Mouse (Mus musculus) spleen, adult 2 months (tissue): ENCODE measurements around the gene Anks4b. TPM values are rescaled to one million over a fixed set of nuclear protein-coding genes. Genes with fewer than 3 reads are reported as not detected.
A peak's percentile ranks its signal among the peaks of the same experiment; 100 is the strongest.

ENCODE experiments used
- DNase-seq, 2 experiments: peaks; one replicate each; pipeline versions ENCODE4 v3.0.0 to v3.0.0-alpha.2; 2012 to 2021; ENCODE audit warnings: low spot score in 2 of 2, low read depth in 1 of 2
- H3K27ac ChIP-seq: fragments of 200-500 bp; 2 replicates; pipeline ENCODE4 v1.5.1; 2012; ENCODE audit warnings: low read length, inconsistent platforms; ENCODE audit not compliant: insufficient read depth
- H3K27me3 ChIP-seq: fragments of 200-500 bp; 2 replicates; pipeline ENCODE4 v1.6.1; 2012; ENCODE audit warnings: mild to moderate bottlenecking, moderate library complexity, low read length, inconsistent platforms; ENCODE audit not compliant: control insufficient read depth, insufficient read depth
- H3K36me3 ChIP-seq: fragments of 200-500 bp; 2 replicates; pipeline ENCODE4 v1.6.1; 2012; ENCODE audit warnings: mild to moderate bottlenecking, low read length, inconsistent platforms; ENCODE audit not compliant: control insufficient read depth, insufficient read depth
- H3K4me1 ChIP-seq: fragments of 200-500 bp; 2 replicates; pipeline ENCODE4 v1.6.1; 2011; ENCODE audit warnings: inconsistent platforms; ENCODE audit not compliant: control insufficient read depth, insufficient read depth, insufficient read length
- H3K4me3 ChIP-seq: fragments of 200-500 bp; 2 replicates; pipeline ENCODE4 v1.5.1; 2011; ENCODE audit warnings: mild to moderate bottlenecking, inconsistent platforms; ENCODE audit not compliant: insufficient read depth, insufficient read length; ENCODE audit errors: extremely low read depth
- CTCF ChIP-seq: fragments of 200-500 bp; IDR thresholded peaks from 2 replicates; pipeline ENCODE4 v1.5.1; 2011; ENCODE audit warnings: mild to moderate bottlenecking, inconsistent platforms; ENCODE audit not compliant: insufficient read depth, insufficient read length, insufficient replicate concordance; ENCODE audit errors: extremely low read depth
- POLR2A ChIP-seq: fragments of 200-500 bp; IDR thresholded peaks from 2 replicates; pipeline ENCODE4 v1.6.1; 2011; ENCODE audit warnings: low read depth, low read length, inconsistent platforms
- WGBS: fragments of 180-500 bp; shearing (Covaris S2); methylation state at CpG from one replicate; pipeline ENCODE4 v1.1.7; 2018; 5-methylcytosine and 5-hydroxymethylcytosine counted together
- polyA plus RNA-seq: library from polyadenylated mRNA; depleted of rRNA; stranded (reverse); fragments of >200 nt; gene quantifications from 2 replicates; pipeline ENCODE4 v1.2.3, GENCODE M21; 2012; rRNA removed

The Anks4b gene
- polyA plus RNA-seq, 1 experiment, result not detected

DNA sequence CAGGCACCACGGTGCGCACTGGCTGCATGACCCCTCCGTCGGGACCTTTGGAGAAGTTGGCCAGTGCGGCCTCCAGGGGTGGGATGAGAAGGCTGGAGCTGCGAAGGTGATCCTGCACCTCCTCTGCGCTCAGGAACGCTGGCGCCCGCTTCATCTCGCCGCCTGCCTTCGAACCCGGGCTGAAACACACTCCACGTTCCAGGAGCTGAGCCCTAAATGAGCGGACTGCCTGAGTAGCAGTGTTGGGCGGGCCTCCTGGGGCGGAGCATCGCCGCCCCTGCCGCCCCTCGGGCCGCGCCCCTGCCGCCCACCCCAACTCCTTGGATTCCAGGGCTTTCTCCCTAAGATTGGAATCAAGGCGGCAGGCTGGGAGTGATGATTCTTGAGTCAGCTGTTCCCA is 28.1 kb downstream of the Anks4b start, which contains the start of gene Crym:
Crym (minus strand) TSS at position 341 of the 400 bp plus-strand sequence.
- no peaks in the 10 kb centered on the region for H3K36me3 ChIP-seq
- TF ChIP-seq CTCF (no peak), POLR2A (no peak)
- no peaks in the 10 kb centered on the region for H3K27me3 ChIP-seq
- no peaks in the 10 kb centered on the region for H3K4me1 ChIP-seq
- H3K27ac ChIP-seq, result no peak within 1 kb of the TSS
- DNase-seq, result no peak
- 14% methylated on average over 26 of the region's 26 CpGs for WGBS
- H3K4me3 ChIP-seq, result no peak within 1 kb of the TSS

- no peak within 1 kb of the TSS for H3K27ac ChIP-seq
- TF ChIP-seq POLR2A, result no peak
- TF ChIP-seq CTCF, result 0 out of 2 replicates have a peak, but pooled peaks have one; percentile 27
- H3K27me3 ChIP-seq, result no peaks in the 10 kb centered on the region
- no peaks in the 10 kb centered on the region for H3K4me1 ChIP-seq
- no peak within 1 kb of the TSS for H3K4me3 ChIP-seq
- DNase-seq, result no peak
- no peaks in the 10 kb centered on the region for H3K36me3 ChIP-seq
- 14% methylated on average over 26 of the region's 26 CpGs for WGBS
Measured at GRCm38 (mm10) chr7:120203789-120204188, 30.1 kb downstream of the Anks4b start, which contains the start of gene Abca14. TSS of gene Abca14 (plus strand) at chr7:120203961.

DNA sequence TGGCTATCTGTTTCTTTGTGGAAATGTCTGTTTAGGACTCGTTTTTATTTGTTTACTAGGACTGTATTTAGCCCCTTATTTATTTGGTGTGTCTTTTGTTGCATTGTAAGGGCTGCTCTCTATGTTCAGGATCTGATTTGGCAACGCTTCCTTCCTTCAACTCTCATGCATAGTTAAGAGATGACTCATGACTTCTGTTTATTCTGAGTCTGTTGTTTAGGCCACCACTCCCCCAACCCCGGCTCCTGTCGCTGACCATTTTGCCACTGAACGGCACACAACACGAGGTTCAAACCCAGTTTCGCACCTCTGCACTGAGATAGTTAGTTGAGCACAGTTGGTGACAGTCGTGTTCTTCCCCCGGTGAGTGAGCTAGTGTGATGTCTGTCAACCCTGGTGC is 32.3 kb downstream of the Anks4b start:
- DNase-seq, result no peak
- TF ChIP-seq CTCF (no peak), POLR2A (no peak)
- H3K27me3 ChIP-seq, result no peaks in the 10 kb centered on the region
- WGBS, result 25% methylated on average over 9 of the region's 9 CpGs
- no peaks in the 10 kb centered on the region for H3K4me1 ChIP-seq
- H3K4me3 ChIP-seq, result no peak overlapping the region
- H3K36me3 ChIP-seq, result no peaks in the 10 kb centered on the region
- H3K27ac ChIP-seq, result no peak overlapping the region

GRCm38 (mm10) chr7:120228541-120228940 is 54.9 kb downstream of the Anks4b start:
- no peak overlapping the region for H3K4me3 ChIP-seq
- no peaks in the 10 kb centered on the region for H3K36me3 ChIP-seq
- no peak for TF ChIP-seq POLR2A
- no peak for TF ChIP-seq CTCF
- no peaks in the 10 kb centered on the region for H3K4me1 ChIP-seq
- no peak overlapping the region for H3K27ac ChIP-seq
- H3K27me3 ChIP-seq, result no peaks in the 10 kb centered on the region
- no peak for DNase-seq

Other genes starting within 250 kb of the Anks4b start
- not detected in 2 replicates for gene Dnah3, start 78.6 kb upstream of the Anks4b start, polyA plus RNA-seq
- gene Tmem159, start 71.5 kb upstream of the Anks4b start, polyA plus RNA-seq, result 5.7 TPM in 2 replicates
- not detected in 2 replicates for gene Zp2, start 28.6 kb upstream of the Anks4b start, polyA plus RNA-seq
- gene Crym, start 28.3 kb downstream of the Anks4b start, polyA plus RNA-seq, result 1.6 and 2.6 TPM in 2 replicates
- gene Abca14, start 30.1 kb downstream of the Anks4b start, polyA plus RNA-seq, result not detected in 2 replicates
- not detected in 2 replicates for gene Abca15, start 154.8 kb downstream of the Anks4b start, polyA plus RNA-seq
- gene Abca16, start 235.8 kb downstream of the Anks4b start, polyA plus RNA-seq, result not detected in 2 replicates